Mouse (Mus musculus): ENCODE measurements around the gene Cd3e. TPM values are rescaled to one million over a fixed set of nuclear protein-coding genes. Genes with fewer than 3 reads are reported as not detected.

The Cd3e gene
- total and polyA plus RNA-seq, 3 experiments: not detected

- peaks cover 0 to 4% of the 10 kb centered on the region in 2 experiments; a peak in 2 of 4 replicates for H3K36me3 ChIP-seq (ENCODE audit: control insufficient read depth in 1 of 2, insufficient read depth in 2 of 2, low read length in 2 of 2)
- TF ChIP-seq EP300 (IDR thresholded peaks at IDR 0.05; ENCODE audit: low read depth in 1 of 2, low read length in 2 of 2) (no peak), HCFC1 (IDR thresholded peaks at IDR 0.05; ENCODE audit: low read depth, low read length) (no peak), SMC3 (IDR thresholded peaks at IDR 0.05; ENCODE audit: low read depth, low read length) (no peak), NELFE (IDR thresholded peaks at IDR 0.05; ENCODE audit: low read depth, low read length) (no peak), RCOR1 (IDR thresholded peaks at IDR 0.05; ENCODE audit: low read depth, low read length) (no peak), ZMIZ1 (IDR thresholded peaks at IDR 0.05; ENCODE audit: low read depth, low read length) (no peak), E2F4 (IDR thresholded peaks at IDR 0.05; ENCODE audit: borderline replicate concordance, low read depth, low read length) (no peak), ELF1 (IDR thresholded peaks at IDR 0.05; ENCODE audit: low read depth, low read length) (no peak), POLR2AphosphoS2 (IDR thresholded peaks at IDR 0.05; ENCODE audit: low read length) (no peak)
- H3K9me3 ChIP-seq (replicated peaks; ENCODE audit: insufficient read depth, low read length): no peaks in the 10 kb centered on the region
- H3K79me2 ChIP-seq (ENCODE audit: control insufficient read depth, insufficient read depth, low read length, poor library complexity): no peaks in the 10 kb centered on the region
- no peak overlapping the region for H3K9ac ChIP-seq (ENCODE audit: control insufficient read depth, low read depth, low read length, poor library complexity, severe bottlenecking)
- H3K4me3 ChIP-seq (ENCODE audit: control insufficient read depth in 1 of 2, insufficient read depth in 1 of 2, low read depth in 2 of 2, low read length in 2 of 2): no peak overlapping the region
- DNase-seq (ENCODE audit: low read depth, low spot score): no peak
- H3K4me1 ChIP-seq (ENCODE audit: control insufficient read depth in 1 of 2, insufficient read depth in 2 of 2, low read length in 2 of 2): peaks cover 0 to 4% of the 10 kb centered on the region in 2 experiments; a peak in 1 of 4 replicates
- H3K27me3 ChIP-seq (ENCODE audit: control insufficient read depth in 1 of 2, insufficient read depth in 2 of 2, low read length in 2 of 2): peaks cover 1 to 2% of the 10 kb centered on the region in 2 experiments; a peak in 2 of 4 replicates
- no peak overlapping the region for H3K27ac ChIP-seq (ENCODE audit: control insufficient read depth, low read depth, low read length)
These were observed 2.0 kb downstream of the Cd3e start for GRCm38 (mm10) chr9:45007404-45007803.

GRCm38 (mm10) chr9:45000249-45000648 is 9.2 kb downstream of the Cd3e start:
- Histone ChIP-seq H3K4me1 (ENCODE audit: control insufficient read depth in 1 of 2, insufficient read depth in 2 of 2, low read length in 2 of 2) (peaks cover 0 to under 1% of the 10 kb centered on the region in 2 experiments; a peak in 3 of 4 replicates), H3K36me3 (ENCODE audit: control insufficient read depth in 1 of 2, insufficient read depth in 2 of 2, low read length in 2 of 2) (peaks cover 0 to 2% of the 10 kb centered on the region in 2 experiments; a peak in 1 of 4 replicates), H3K79me2 (ENCODE audit: control insufficient read depth, insufficient read depth, low read length, poor library complexity) (no peaks in the 10 kb centered on the region), H3K4me3 (ENCODE audit: control insufficient read depth in 1 of 2, insufficient read depth in 1 of 2, low read depth in 2 of 2, low read length in 2 of 2) (no peak overlapping the region), H3K9ac (ENCODE audit: control insufficient read depth, low read depth, low read length, poor library complexity, severe bottlenecking) (no peak overlapping the region), H3K9me3 (replicated peaks; ENCODE audit: insufficient read depth, low read length) (no peaks in the 10 kb centered on the region), H3K27ac (ENCODE audit: control insufficient read depth, low read depth, low read length) (no peak overlapping the region), H3K27me3 (ENCODE audit: control insufficient read depth in 1 of 2, insufficient read depth in 2 of 2, low read length in 2 of 2) (peaks cover 1 to 2% of the 10 kb centered on the region in 2 experiments; a peak in 2 of 4 replicates)
- TF ChIP-seq MYC (IDR thresholded peaks at IDR 0.05; ENCODE audit: low read depth, low read length): no peak
- no peak for TF ChIP-seq HCFC1 (IDR thresholded peaks at IDR 0.05; ENCODE audit: low read depth, low read length)
- TF ChIP-seq CTCF (IDR thresholded peaks at IDR 0.05 in 2 of 3, conservative IDR thresholded peaks at IDR 0.05 in 1 of 3; ENCODE audit: control insufficient read depth in 1 of 3, insufficient read depth in 1 of 3, low read depth in 2 of 3, low read length in 3 of 3, poor library complexity in 1 of 3, severe bottlenecking in 1 of 3): no peak
- no peak for TF ChIP-seq ETS1 (IDR thresholded peaks at IDR 0.05; ENCODE audit: low read depth, low read length)
- no peak for TF ChIP-seq MAX (IDR thresholded peaks at IDR 0.05; ENCODE audit: low read length)
- DNase-seq (ENCODE audit: low read depth, low spot score): no peak

- TF ChIP-seq HCFC1 (IDR thresholded peaks at IDR 0.05; ENCODE audit: low read depth, low read length) (no peak), TCF12 (IDR thresholded peaks at IDR 0.05; ENCODE audit: low read depth, low read length) (no peak), MYC (IDR thresholded peaks at IDR 0.05; ENCODE audit: low read depth, low read length) (no peak), ZKSCAN1 (IDR thresholded peaks at IDR 0.05; ENCODE audit: low read depth, low read length) (no peak), MEF2A (IDR thresholded peaks at IDR 0.05; ENCODE audit: extremely low read depth, insufficient replicate concordance, low read depth, low read length, poor library complexity, severe bottlenecking) (no peak)
- Histone ChIP-seq H3K79me2 (ENCODE audit: control insufficient read depth, insufficient read depth, low read length, poor library complexity) (no peaks in the 10 kb centered on the region), H3K4me3 (ENCODE audit: control insufficient read depth in 1 of 2, insufficient read depth in 1 of 2, low read depth in 2 of 2, low read length in 2 of 2) (no peak overlapping the region), H3K9ac (ENCODE audit: control insufficient read depth, low read depth, low read length, poor library complexity, severe bottlenecking) (no peak overlapping the region), H3K9me3 (replicated peaks; ENCODE audit: insufficient read depth, low read length) (no peaks in the 10 kb centered on the region), H3K36me3 (ENCODE audit: control insufficient read depth in 1 of 2, insufficient read depth in 2 of 2, low read length in 2 of 2) (peaks cover 0 to 6% of the 10 kb centered on the region in 2 experiments; a peak in 2 of 4 replicates), H3K27me3 (ENCODE audit: control insufficient read depth in 1 of 2, insufficient read depth in 2 of 2, low read length in 2 of 2) (peaks cover 1 to 2% of the 10 kb centered on the region in 2 experiments; a peak in 2 of 4 replicates), H3K27ac (ENCODE audit: control insufficient read depth, low read depth, low read length) (no peak overlapping the region), H3K4me1 (ENCODE audit: control insufficient read depth in 1 of 2, insufficient read depth in 2 of 2, low read length in 2 of 2) (peaks cover 4 to 6% of the 10 kb centered on the region in 2 experiments)
- DNase-seq (ENCODE audit: low read depth, low spot score): no peak
These were observed 9.7 kb downstream of the Cd3e start for GRCm38 (mm10) chr9:44999776-45000175.

Data from MEL (cell line).